Mouse (Mus musculus): ENCODE results near the gene Zfp664. TPM values are rescaled to one million over a fixed set of nuclear protein-coding genes. Genes with fewer than 3 reads are reported as not detected.

Gene Zfp664
- polyA plus RNA-seq, 1 experiment: 19.6 TPM

- Histone ChIP-seq H3K27me3 (ENCODE audit: control insufficient read depth, insufficient read depth, insufficient read length) (no peaks in the 10 kb centered on the region), H3K79me2 (ENCODE audit: control insufficient read depth, insufficient read depth) (peaks cover 82% of the 10 kb centered on the region), H3K36me3 (ENCODE audit: control insufficient read depth, insufficient read depth) (no peaks in the 10 kb centered on the region), H3K4me3 (no peak overlapping the region), H3ac (ENCODE audit: control insufficient read depth, insufficient read length) (no peak overlapping the region), H3K4me2 (ENCODE audit: low read depth) (no peak overlapping the region)
- no peak for TF ChIP-seq MYOG (IDR thresholded peaks at IDR 0.05; ENCODE audit: control insufficient read depth in 1 of 3, insufficient read depth in 1 of 3, insufficient read length in 2 of 3, low read depth in 2 of 3)
- peak in 1 of 3 experiments; percentile 33 for TF ChIP-seq MYOD1 (IDR thresholded peaks at IDR 0.05; ENCODE audit: control insufficient read depth in 1 of 3, insufficient read length in 2 of 3, low read depth in 2 of 3)
Measured at GRCm38 (mm10) chr5:124873890-124874601, 11.6 kb downstream of the Zfp664 start.

- no peaks in the 10 kb centered on the region for H3K27me3 ChIP-seq (ENCODE audit: control insufficient read depth, insufficient read depth, insufficient read length)
- H3K4me3 ChIP-seq: no peak overlapping the region
- TF ChIP-seq REST (IDR thresholded peaks at IDR 0.05; ENCODE audit: insufficient read depth, insufficient read length) (no peak), MYOD1 (IDR thresholded peaks at IDR 0.05; ENCODE audit: control insufficient read depth in 1 of 3, insufficient read length in 2 of 3, low read depth in 2 of 3) (peak; percentile 69 to 95 (median 94)), MAX (IDR thresholded peaks at IDR 0.05; ENCODE audit: low read depth) (no peak), SRF (IDR thresholded peaks at IDR 0.05; ENCODE audit: control insufficient read depth, insufficient read length, low read depth) (peak; percentile 79), POLR2A (IDR thresholded peaks at IDR 0.05; ENCODE audit: insufficient read length, low read depth) (no peak), E2F4 (IDR thresholded peaks at IDR 0.05; ENCODE audit: insufficient read depth) (no peak), POLR2AphosphoS2 (IDR thresholded peaks at IDR 0.05; ENCODE audit: insufficient read length, low read depth) (no peak), USF1 (IDR thresholded peaks at IDR 0.05; ENCODE audit: low read depth) (no peak), MYOG (IDR thresholded peaks at IDR 0.05; ENCODE audit: control insufficient read depth in 1 of 3, insufficient read depth in 1 of 3, insufficient read length in 2 of 3, low read depth in 2 of 3) (peak in 2 of 3 experiments; percentile 78 to 89), CEBPB (IDR thresholded peaks at IDR 0.05; ENCODE audit: insufficient read depth, poor library complexity, severe bottlenecking) (no peak), TCF12 (IDR thresholded peaks at IDR 0.05; ENCODE audit: insufficient read depth, poor library complexity, severe bottlenecking) (peak; percentile 27), TCF3 (IDR thresholded peaks at IDR 0.05; ENCODE audit: insufficient read length, low read depth) (peak; percentile 17)
- no peaks in the 10 kb centered on the region for H3K36me3 ChIP-seq (ENCODE audit: control insufficient read depth, insufficient read depth)
- peaks cover 42% of the 10 kb centered on the region for H3K79me2 ChIP-seq (ENCODE audit: control insufficient read depth, insufficient read depth)
- no peak overlapping the region for H3ac ChIP-seq (ENCODE audit: control insufficient read depth, insufficient read length)
- peak overlapping the region; percentile 55 for H3K4me2 ChIP-seq (ENCODE audit: low read depth)
Measured at GRCm38 (mm10) chr5:124879251-124879650, 16.8 kb downstream of the Zfp664 start.

- peak in 1 of 3 experiments; percentile 39 for TF ChIP-seq MYOD1 (IDR thresholded peaks at IDR 0.05; ENCODE audit: control insufficient read depth in 1 of 3, insufficient read length in 2 of 3, low read depth in 2 of 3)
- TF ChIP-seq TCF12 (IDR thresholded peaks at IDR 0.05; ENCODE audit: insufficient read depth, poor library complexity, severe bottlenecking): no peak
- no peaks in the 10 kb centered on the region for H3K27me3 ChIP-seq (ENCODE audit: control insufficient read depth, insufficient read depth, insufficient read length)
- H3K4me2 ChIP-seq (ENCODE audit: low read depth): peak overlapping the region; percentile 55
- no peak overlapping the region for H3ac ChIP-seq (ENCODE audit: control insufficient read depth, insufficient read length)
- H3K79me2 ChIP-seq (ENCODE audit: control insufficient read depth, insufficient read depth): peaks cover 36% of the 10 kb centered on the region
- H3K36me3 ChIP-seq (ENCODE audit: control insufficient read depth, insufficient read depth): no peaks in the 10 kb centered on the region
- H3K4me3 ChIP-seq: no peak overlapping the region
Measured at GRCm38 (mm10) chr5:124879801-124880200, 17.3 kb downstream of the Zfp664 start.

GRCm38 (mm10) chr5:124883877-124884276 lies 21.4 kb downstream of the Zfp664 start:
- Histone ChIP-seq H3ac (ENCODE audit: control insufficient read depth, insufficient read length) (no peak overlapping the region), H3K79me2 (ENCODE audit: control insufficient read depth, insufficient read depth) (peaks cover 9% of the 10 kb centered on the region), H3K27me3 (ENCODE audit: control insufficient read depth, insufficient read depth, insufficient read length) (no peaks in the 10 kb centered on the region), H3K36me3 (ENCODE audit: control insufficient read depth, insufficient read depth) (peaks cover 12% of the 10 kb centered on the region), H3K4me2 (ENCODE audit: low read depth) (no peak overlapping the region), H3K4me3 (no peak overlapping the region)
- TF ChIP-seq SRF (IDR thresholded peaks at IDR 0.05; ENCODE audit: control insufficient read depth, insufficient read length, low read depth) (no peak), POLR2AphosphoS2 (IDR thresholded peaks at IDR 0.05; ENCODE audit: insufficient read length, low read depth) (no peak), TCF3 (IDR thresholded peaks at IDR 0.05; ENCODE audit: insufficient read length, low read depth) (no peak)

GRCm38 (mm10) chr5:124888661-124889060 lies 26.2 kb downstream of the Zfp664 start:
- Histone ChIP-seq H3K79me2 (ENCODE audit: control insufficient read depth, insufficient read depth) (no peaks in the 10 kb centered on the region), H3K4me3 (no peak overlapping the region), H3K27me3 (ENCODE audit: control insufficient read depth, insufficient read depth, insufficient read length) (no peaks in the 10 kb centered on the region), H3K36me3 (ENCODE audit: control insufficient read depth, insufficient read depth) (peaks cover 14% of the 10 kb centered on the region), H3K4me2 (ENCODE audit: low read depth) (no peak overlapping the region), H3ac (ENCODE audit: control insufficient read depth, insufficient read length) (no peak overlapping the region)
- TF ChIP-seq POLR2AphosphoS2 (IDR thresholded peaks at IDR 0.05; ENCODE audit: insufficient read length, low read depth): no peak
- TF ChIP-seq MYOG (IDR thresholded peaks at IDR 0.05; ENCODE audit: control insufficient read depth in 1 of 3, insufficient read depth in 1 of 3, insufficient read length in 2 of 3, low read depth in 2 of 3): no peak
- TF ChIP-seq TCF12 (IDR thresholded peaks at IDR 0.05; ENCODE audit: insufficient read depth, poor library complexity, severe bottlenecking): no peak
- no peak for TF ChIP-seq MAX (IDR thresholded peaks at IDR 0.05; ENCODE audit: low read depth)
- TF ChIP-seq USF1 (IDR thresholded peaks at IDR 0.05; ENCODE audit: low read depth): no peak
- no peak for TF ChIP-seq REST (IDR thresholded peaks at IDR 0.05; ENCODE audit: insufficient read depth, insufficient read length)
- no peak for TF ChIP-seq MYOD1 (IDR thresholded peaks at IDR 0.05; ENCODE audit: control insufficient read depth in 1 of 3, insufficient read length in 2 of 3, low read depth in 2 of 3)
- no peak for TF ChIP-seq CEBPB (IDR thresholded peaks at IDR 0.05; ENCODE audit: insufficient read depth, poor library complexity, severe bottlenecking)
- TF ChIP-seq POLR2A (IDR thresholded peaks at IDR 0.05; ENCODE audit: insufficient read length, low read depth): no peak
- no peak for TF ChIP-seq E2F4 (IDR thresholded peaks at IDR 0.05; ENCODE audit: insufficient read depth)
- no peak for TF ChIP-seq TCF3 (IDR thresholded peaks at IDR 0.05; ENCODE audit: insufficient read length, low read depth)
- TF ChIP-seq SRF (IDR thresholded peaks at IDR 0.05; ENCODE audit: control insufficient read depth, insufficient read length, low read depth): no peak
